Mouse (Mus musculus) heart, postnatal 36 days (tissue): Measurements from ENCODE around the gene S100a10. TPM values are rescaled to one million over a fixed set of nuclear protein-coding genes. Genes with fewer than 3 reads are reported as not detected.

Experiments
- total RNA-seq, 2 experiments: library from RNA; stranded (reverse); gene quantifications; 2 replicates each; pipeline ENCODE4 v1.2.3; 2021

Gene S100a10
- total RNA-seq, 2 experiments from 2014 or later: 87.6 to 103 TPM

Other genes with a start within 250 kb of the S100a10 start
- gene Hrnr, start 235.3 kb upstream of the S100a10 start, total RNA-seq: not detected
- gene Rptn, start 161.4 kb upstream of the S100a10 start, total RNA-seq: not detected
- under 1 TPM; 0.05 to 0.08 TPM for gene Tchh, start 112.8 kb upstream of the S100a10 start, total RNA-seq
- not detected for gene Tchhl1, start 86.3 kb upstream of the S100a10 start, total RNA-seq
- gene S100a11, start 34.6 kb upstream of the S100a10 start, total RNA-seq: 10 to 100 TPM; 75.4 to 89.0 TPM
- gene Tdpoz2, start 97.6 kb downstream of the S100a10 start, total RNA-seq: not detected
- gene Tdpoz1, start 121.2 kb downstream of the S100a10 start, total RNA-seq: not detected
- not detected for gene Gm37596, start 138.0 kb downstream of the S100a10 start, total RNA-seq
- gene Gm5773, start 217.9 kb downstream of the S100a10 start, total RNA-seq: not detected
- gene Tdpoz4, start 241.3 kb downstream of the S100a10 start, total RNA-seq: not detected